In genomic region chr3:89727028-89727427, GRCm38 (mm10) we compare ENCODE assay signal across 9 mouse cellular contexts. TPM values are rescaled to one million over a fixed set of nuclear protein-coding genes. Genes with fewer than 3 reads are reported as not detected.
DNase-seq lines count a peak whose midpoint lies in the region; ATAC-seq and TF ChIP-seq lines count a peak whose summit lies in the region.
"Had no signal": no experiment of that assay in that cellular context is flagged by ENCODE, and none has a peak within 500 bp of the region (broad histone marks: within the 10 kb centered on the region; RNA-seq: fewer than 3 reads in every experiment).

No protein-coding gene starts in this region.

- no peaks in the 10 kb centered on the region for H3K9me3 ChIP-seq in hindbrain, embryonic 10.5 days
- H3K9me3 ChIP-seq in hindbrain, embryonic 13.5 days: no peaks in the 10 kb centered on the region
- H3K9me3 ChIP-seq in heart, embryonic 11.5 days (replicated peaks; ENCODE audit: control insufficient read depth, low read length): no peaks in the 10 kb centered on the region
- H3K9me3 ChIP-seq in liver, embryonic 14.5 days (ENCODE audit: control insufficient read depth, low read length): no peaks in the 10 kb centered on the region
- H3K9me3 ChIP-seq in midbrain, embryonic 16.5 days (replicated peaks; ENCODE audit: control insufficient read depth, low read length, poor library complexity, severe bottlenecking): no peaks in the 10 kb centered on the region
- H3K9me3 ChIP-seq: embryonic facial prominence, embryonic 15.5 days had no signal

- TF ChIP-seq EP300 in liver, embryonic 14.5 days (IDR thresholded peaks at IDR 0.05; ENCODE audit: low read depth): no peak

- H3K27ac ChIP-seq in hindbrain, embryonic 10.5 days: no peak overlapping the region
- H3K27ac ChIP-seq in hindbrain, embryonic 13.5 days: no peak overlapping the region
- H3K27ac ChIP-seq in heart, embryonic 11.5 days (ENCODE audit: low read depth, low read length): no peak overlapping the region
- no peak overlapping the region for H3K27ac ChIP-seq in liver, embryonic 14.5 days
- H3K27ac ChIP-seq in spleen, adult 2 months (ENCODE audit: insufficient read depth, low read length): no peak overlapping the region
- H3K27ac ChIP-seq in midbrain, embryonic 16.5 days (ENCODE audit: low read length): no peak overlapping the region
- H3K27ac ChIP-seq: embryonic facial prominence, embryonic 15.5 days had no signal

- H3K4me2 ChIP-seq in hindbrain, embryonic 13.5 days: no peak overlapping the region
- no peak overlapping the region for H3K4me2 ChIP-seq in heart, embryonic 11.5 days
- H3K4me2 ChIP-seq in liver, embryonic 14.5 days (ENCODE audit: low read depth): no peak overlapping the region
- H3K4me2 ChIP-seq in midbrain, embryonic 16.5 days (ENCODE audit: low read length): no peak overlapping the region
- H3K4me2 ChIP-seq: embryonic facial prominence, embryonic 15.5 days had no signal

- H3K4me1 ChIP-seq in hindbrain, embryonic 10.5 days (replicated peaks): peaks cover 23% of the 10 kb centered on the region
- H3K4me1 ChIP-seq in hindbrain, embryonic 13.5 days (replicated peaks): peaks cover 37% of the 10 kb centered on the region
- peaks cover 16% of the 10 kb centered on the region for H3K4me1 ChIP-seq in heart, embryonic 11.5 days (ENCODE audit: control insufficient read depth, insufficient read depth, low read length)
- peaks cover 8 to 16% of the 10 kb centered on the region in 2 experiments for H3K4me1 ChIP-seq in liver, embryonic 14.5 days (replicated peaks; ENCODE audit: control insufficient read depth in 2 of 2, insufficient read depth in 2 of 2, low read length in 1 of 2)
- H3K4me1 ChIP-seq in spleen, adult 2 months (ENCODE audit: control insufficient read depth, insufficient read depth, insufficient read length): peaks cover 10% of the 10 kb centered on the region; the same call in 1 of the 2 replicates
- peaks cover 19% of the 10 kb centered on the region for H3K4me1 ChIP-seq in midbrain, embryonic 16.5 days (ENCODE audit: control insufficient read depth, insufficient read depth, low read length)

- no peaks in the 10 kb centered on the region for H3K36me3 ChIP-seq in hindbrain, embryonic 10.5 days
- H3K36me3 ChIP-seq in hindbrain, embryonic 13.5 days: no peaks in the 10 kb centered on the region
- no peaks in the 10 kb centered on the region for H3K36me3 ChIP-seq in heart, embryonic 11.5 days (ENCODE audit: control insufficient read depth, insufficient read depth, low read length)
- H3K36me3 ChIP-seq in liver, embryonic 14.5 days (replicated peaks; ENCODE audit: control insufficient read depth, insufficient read depth, low read depth): no peaks in the 10 kb centered on the region
- H3K36me3 ChIP-seq in spleen, adult 2 months (ENCODE audit: control insufficient read depth, insufficient read depth, low read length): no peaks in the 10 kb centered on the region
- no peaks in the 10 kb centered on the region for H3K36me3 ChIP-seq in midbrain, embryonic 16.5 days (ENCODE audit: control insufficient read depth, insufficient read depth, low read length)
- H3K36me3 ChIP-seq: embryonic facial prominence, embryonic 15.5 days had no signal

- H3K9ac ChIP-seq in hindbrain, embryonic 13.5 days: no peak overlapping the region
- no peak overlapping the region for H3K9ac ChIP-seq in heart, embryonic 11.5 days (ENCODE audit: low read depth, low read length)
- H3K9ac ChIP-seq in liver, embryonic 14.5 days (replicated peaks): no peak overlapping the region
- no peak overlapping the region for H3K9ac ChIP-seq in midbrain, embryonic 16.5 days (ENCODE audit: low read depth, low read length)
- H3K9ac ChIP-seq: embryonic facial prominence, embryonic 15.5 days had no signal

- peak; percentile 37 for DNase-seq in hindbrain, embryonic 10.5 days (ENCODE audit: low spot score)
- DNase-seq in adrenal gland, postnatal 10 days: peak; percentile 65
- DNase-seq in liver, embryonic 14.5 days (ENCODE audit: low read depth in 3 of 3, low spot score in 3 of 3): peak; percentile 26 to 32 (median 31)
- DNase-seq in spleen, adult 2 months (ENCODE audit: low read depth in 1 of 2, low spot score in 2 of 2): peak; percentile 41 to 68

- H3K4me3 ChIP-seq in hindbrain, embryonic 10.5 days: no peak overlapping the region
- no peak overlapping the region for H3K4me3 ChIP-seq in hindbrain, embryonic 13.5 days
- H3K4me3 ChIP-seq in heart, embryonic 11.5 days (ENCODE audit: low read depth, low read length): no peak overlapping the region
- H3K4me3 ChIP-seq in liver, embryonic 14.5 days (ENCODE audit: insufficient read depth in 1 of 2, low read depth in 2 of 2, low read length in 2 of 2): no peak overlapping the region
- H3K4me3 ChIP-seq in spleen, adult 2 months (ENCODE audit: extremely low read depth, insufficient read depth, insufficient read length): no peak overlapping the region
- no peak overlapping the region for H3K4me3 ChIP-seq in midbrain, embryonic 16.5 days (ENCODE audit: low read depth, low read length)
- H3K4me3 ChIP-seq: embryonic facial prominence, embryonic 15.5 days had no signal

- peak; percentile 87 for TF ChIP-seq CTCF in liver, embryonic 14.5 days (IDR thresholded peaks at IDR 0.05; ENCODE audit: low read depth)
- TF ChIP-seq CTCF in spleen, adult 2 months (IDR thresholded peaks at IDR 0.05; ENCODE audit: extremely low read depth, insufficient read depth, insufficient read length, insufficient replicate concordance): peak; percentile 72; the same call in 1 of the 2 replicates

- no peaks in the 10 kb centered on the region for H3K27me3 ChIP-seq in hindbrain, embryonic 10.5 days (ENCODE audit: insufficient read depth, poor library complexity, severe bottlenecking)
- no peaks in the 10 kb centered on the region for H3K27me3 ChIP-seq in hindbrain, embryonic 13.5 days
- H3K27me3 ChIP-seq in heart, embryonic 11.5 days (ENCODE audit: control insufficient read depth, insufficient read depth, low read length): no peaks in the 10 kb centered on the region
- H3K27me3 ChIP-seq in liver, embryonic 14.5 days (ENCODE audit: control insufficient read depth, insufficient read depth, low read length): no peaks in the 10 kb centered on the region
- no peaks in the 10 kb centered on the region for H3K27me3 ChIP-seq in spleen, adult 2 months (ENCODE audit: control insufficient read depth, insufficient read depth, low read length)
- H3K27me3 ChIP-seq in midbrain, embryonic 16.5 days (ENCODE audit: control insufficient read depth, insufficient read depth, low read depth, low read length): no peaks in the 10 kb centered on the region
- H3K27me3 ChIP-seq: embryonic facial prominence, embryonic 15.5 days had no signal

- TF ChIP-seq POLR2A in spleen, adult 2 months (IDR thresholded peaks at IDR 0.05; ENCODE audit: low read depth, low read length): no peak

- no peak for ATAC-seq in hindbrain, embryonic 13.5 days (ENCODE audit: low FRiP score)
- ATAC-seq in CD4-positive, CD25-positive, alpha-beta regulatory T cell, adult 4 months: peak; percentile 56
- 0 out of 2 replicates have a peak, but pooled peaks have one; percentile 53 for ATAC-seq in heart, embryonic 11.5 days (replicated peaks; ENCODE audit: insufficient number of reproducible peaks, low FRiP score, low TSS enrichment)
- no peak for ATAC-seq in liver, embryonic 14.5 days (ENCODE audit: insufficient read depth)
- ATAC-seq in midbrain, embryonic 16.5 days: no peak

- WGBS in hindbrain, embryonic 10.5 days: 21% methylated on average over 4 of the region's 4 CpGs
- 24% methylated on average over 4 of the region's 4 CpGs for WGBS in hindbrain, embryonic 13.5 days
- 12% methylated on average over 4 of the region's 4 CpGs for WGBS in heart, embryonic 11.5 days (ENCODE audit: insufficient replicate concordance)
- WGBS in liver, embryonic 14.5 days (ENCODE audit: insufficient replicate concordance): 6% methylated on average over 4 of the region's 4 CpGs
- 3% methylated on average over 4 of the region's 4 CpGs for WGBS in spleen, adult 2 months
- WGBS in midbrain, embryonic 16.5 days: 23% methylated on average over 4 of the region's 4 CpGs

RNA-seq across cellular contexts. Expression of gene Adar, which starts 12.2 kb away (rescaled TPM):
- 16.4 and 17.6 TPM in 2 replicates for polyA plus RNA-seq in hindbrain, embryonic 10.5 days (2016; fragmentation: Nextera tagmentation; extraction: Ambion mirVana)
- 19.8 and 23.1 TPM in 2 replicates for polyA plus RNA-seq in hindbrain, embryonic 13.5 days (2015; fragmentation: Nextera tagmentation; extraction: Ambion mirVana)
- polyA plus RNA-seq in CD4-positive, CD25-positive, alpha-beta regulatory T cell, adult 4 months (2017; shearing (Covaris generic)): 10 to 100 TPM; 62.1 to 94.4 TPM
- total RNA-seq in adrenal gland, postnatal 10 days (2021): 10 to 100 TPM; 19.5 to 25.3 TPM
- 6.6 and 10.9 TPM in 2 replicates for polyA plus RNA-seq in heart, embryonic 11.5 days (2014; fragmentation: Nextera tagmentation; extraction: Ambion mirVana)
- polyA plus RNA-seq in liver, embryonic 14.5 days (2012; rRNA removed): 5.8 and 7.9 TPM in 2 replicates
- 6.4 and 6.5 TPM in 2 replicates for polyA plus RNA-seq in liver, embryonic 14.5 days (2014; fragmentation: Nextera tagmentation; extraction: Ambion mirVana)
- 40.5 and 45.0 TPM in 2 replicates for polyA plus RNA-seq in spleen, adult 2 months (2012; rRNA removed)
- 35.0 and 35.7 TPM in 2 replicates for polyA plus RNA-seq in midbrain, embryonic 16.5 days (2015; fragmentation: Nextera tagmentation; extraction: Ambion mirVana)

RNA-seq across cellular contexts. Expression of gene Chrnb2, which starts 37.4 kb away (rescaled TPM):
- 8.9 and 16.2 TPM in 2 replicates for polyA plus RNA-seq in hindbrain, embryonic 10.5 days (2016; fragmentation: Nextera tagmentation; extraction: Ambion mirVana)
- polyA plus RNA-seq in hindbrain, embryonic 13.5 days (2015; fragmentation: Nextera tagmentation; extraction: Ambion mirVana): 28.1 and 30.7 TPM in 2 replicates
- 1 to 10 TPM; 1.5 to 2.7 TPM for polyA plus RNA-seq in CD4-positive, CD25-positive, alpha-beta regulatory T cell, adult 4 months (2017; shearing (Covaris generic))
- 1 to 10 TPM; 3.5 to 5.0 TPM for total RNA-seq in adrenal gland, postnatal 10 days (2021)
- 0.24 and 0.27 TPM in 2 replicates for polyA plus RNA-seq in heart, embryonic 11.5 days (2014; fragmentation: Nextera tagmentation; extraction: Ambion mirVana)
- polyA plus RNA-seq in liver, embryonic 14.5 days (2012; rRNA removed): 0.12 and 0.15 TPM in 2 replicates
- 0.10 and 0.18 TPM in 2 replicates for polyA plus RNA-seq in liver, embryonic 14.5 days (2014; fragmentation: Nextera tagmentation; extraction: Ambion mirVana)
- 1.4 and 1.6 TPM in 2 replicates for polyA plus RNA-seq in spleen, adult 2 months (2012; rRNA removed)
- polyA plus RNA-seq in midbrain, embryonic 16.5 days (2015; fragmentation: Nextera tagmentation; extraction: Ambion mirVana): 31.5 and 33.6 TPM in 2 replicates

RNA-seq across cellular contexts. Expression of gene Ube2q1, which starts 46.4 kb away (rescaled TPM):
- polyA plus RNA-seq in hindbrain, embryonic 10.5 days (2016; fragmentation: Nextera tagmentation; extraction: Ambion mirVana): 12.5 and 17.1 TPM in 2 replicates
- 13.5 and 14.4 TPM in 2 replicates for polyA plus RNA-seq in hindbrain, embryonic 13.5 days (2015; fragmentation: Nextera tagmentation; extraction: Ambion mirVana)
- 10 to 100 TPM; 11.2 to 18.6 TPM for polyA plus RNA-seq in CD4-positive, CD25-positive, alpha-beta regulatory T cell, adult 4 months (2017; shearing (Covaris generic))
- total RNA-seq in adrenal gland, postnatal 10 days (2021): 10 to 100 TPM; 52.4 to 55.4 TPM
- 14.4 TPM in 2 replicates for polyA plus RNA-seq in heart, embryonic 11.5 days (2014; fragmentation: Nextera tagmentation; extraction: Ambion mirVana)
- 6.7 and 9.0 TPM in 2 replicates for polyA plus RNA-seq in liver, embryonic 14.5 days (2012; rRNA removed)
- 6.3 and 6.7 TPM in 2 replicates for polyA plus RNA-seq in liver, embryonic 14.5 days (2014; fragmentation: Nextera tagmentation; extraction: Ambion mirVana)
- 23.8 and 26.5 TPM in 2 replicates for polyA plus RNA-seq in spleen, adult 2 months (2012; rRNA removed)
- polyA plus RNA-seq in midbrain, embryonic 16.5 days (2015; fragmentation: Nextera tagmentation; extraction: Ambion mirVana): 10.7 and 10.9 TPM in 2 replicates

Comparison
In these comparisons a context has a peak if more than half of its experiments do, and no peak if none do; other contexts are left out.
1. ATAC-seq: peak in CD4-positive, CD25-positive, alpha-beta regulatory T cell, adult 4 months (single experiment) and heart, embryonic 11.5 days (single experiment); none in hindbrain, embryonic 13.5 days (single experiment), liver, embryonic 14.5 days (single experiment) and midbrain, embryonic 16.5 days (single experiment).
2. Peak in every context shown above with its lines, with median percentiles within 50 percentile points of each other: DNase-seq.